Mouse (Mus musculus) forebrain, embryonic 12.5 days (tissue): ENCODE data around the gene Dync1h1. TPM values are rescaled to one million over a fixed set of nuclear protein-coding genes. Genes with fewer than 3 reads are reported as not detected.

Source experiments
- ATAC-seq: fragments of 200-750 bp; cut with Nextera tagmentation; 2 replicates; pipeline ENCODE4 v1.8.0; 2017; ENCODE audit warnings: moderate TSS enrichment; ENCODE audit not compliant: low FRiP score
- H3K27ac ChIP-seq: fragments of 300-500 bp; sonication (generic); 2 replicates; pipeline ENCODE4 v1.5.1; 2016; ENCODE audit warnings: mild to moderate bottlenecking
- H3K27me3 ChIP-seq: fragments of 300-500 bp; sonication (generic); 2 replicates; pipeline ENCODE4 v1.6.1; 2016; ENCODE audit warnings: mild to moderate bottlenecking
- H3K36me3 ChIP-seq: fragments of 300-500 bp; sonication (generic); replicated peaks from 2 replicates; pipeline ENCODE4 v1.6.1; 2016; ENCODE audit warnings: mild to moderate bottlenecking
- H3K4me1 ChIP-seq: fragments of 300-500 bp; sonication (generic); 2 replicates; pipeline ENCODE4 v1.6.1; 2016
- H3K4me2 ChIP-seq: fragments of 300-500 bp; sonication (generic); 2 replicates; pipeline ENCODE4 v1.6.1; 2016; ENCODE audit warnings: mild to moderate bottlenecking, moderate library complexity
- H3K4me3 ChIP-seq: fragments of 300-500 bp; sonication (generic); replicated peaks from 2 replicates; pipeline ENCODE4 v1.5.1; 2016; ENCODE audit warnings: mild to moderate bottlenecking
- H3K9ac ChIP-seq: fragments of 300-500 bp; sonication (generic); 2 replicates; pipeline ENCODE4 v1.6.1; 2016; ENCODE audit warnings: mild to moderate bottlenecking
- H3K9me3 ChIP-seq: fragments of 300-500 bp; sonication (generic); 2 replicates; pipeline ENCODE4 v1.6.1; 2016
- WGBS: fragments of 180-500 bp; shearing (Covaris S2); methylation state at CpG from one replicate; pipeline ENCODE4 v1.1.7; 2016; 5-methylcytosine and 5-hydroxymethylcytosine counted together
- polyA plus RNA-seq: library from polyadenylated mRNA; unstranded; fragments of >200 nt; fragmentation: Nextera tagmentation; extraction: Ambion mirVana; gene quantifications from 2 replicates; pipeline ENCODE4 v1.2.1, GENCODE M21; 2016

Gene Dync1h1
- polyA plus RNA-seq, 1 experiment from 2014 or later = 98.8 TPM

- Histone ChIP-seq H3K4me1 (no peaks in the 10 kb centered on the region), H3K36me3 (peaks cover 47% of the 10 kb centered on the region)
Measured at GRCm38 (mm10) chr12:110610713-110611112, 9.5 kb downstream of the Dync1h1 start.

GRCm38 (mm10) chr12:110630056-110630455 is 28.8 kb downstream of the Dync1h1 start:
- 95% methylated on average over 11 of the region's 11 CpGs for WGBS
- no peaks in the 10 kb centered on the region for H3K4me1 ChIP-seq
- H3K9me3 ChIP-seq = no peaks in the 10 kb centered on the region
- H3K27ac ChIP-seq = no peak overlapping the region
- no peak overlapping the region for H3K4me3 ChIP-seq
- H3K36me3 ChIP-seq = peaks cover 100% of the 10 kb centered on the region
- H3K27me3 ChIP-seq = no peaks in the 10 kb centered on the region
- ATAC-seq = no peak
- no peak overlapping the region for H3K4me2 ChIP-seq
- H3K9ac ChIP-seq = no peak overlapping the region

More at GRCm38 (mm10) chr12:110610713-110611112, 9.5 kb downstream of the Dync1h1 start:
- no peak overlapping the region for H3K4me2 ChIP-seq
- H3K9me3 ChIP-seq = no peaks in the 10 kb centered on the region
- H3K9ac ChIP-seq = no peak overlapping the region
- ATAC-seq = no peak
- no peaks in the 10 kb centered on the region for H3K27me3 ChIP-seq
- no peak overlapping the region for H3K27ac ChIP-seq
- H3K4me3 ChIP-seq = no peak overlapping the region
- WGBS = 88% methylated on average over 2 of the region's 2 CpGs

DNA sequence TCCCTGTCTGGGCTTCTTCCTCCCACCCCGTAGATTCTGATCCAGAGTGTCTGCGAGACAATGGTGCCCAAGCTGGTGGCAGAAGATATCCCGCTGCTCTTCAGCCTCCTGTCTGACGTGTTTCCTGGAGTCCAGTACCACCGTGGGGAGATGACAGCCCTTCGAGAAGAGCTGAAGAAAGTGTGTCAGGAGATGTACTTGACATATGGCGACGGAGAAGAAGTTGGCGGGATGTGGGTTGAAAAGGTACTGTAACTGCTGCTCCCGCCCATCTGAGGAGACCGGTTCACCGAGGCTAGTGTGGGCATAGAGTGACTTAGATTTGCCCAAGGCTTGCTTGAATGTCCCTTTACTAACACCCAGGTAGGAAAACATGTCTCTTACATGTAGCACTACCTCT is 35.0 kb downstream of the Dync1h1 start:
- no peak for ATAC-seq
- no peak overlapping the region for H3K27ac ChIP-seq
- H3K9ac ChIP-seq = no peak overlapping the region
- H3K27me3 ChIP-seq = no peaks in the 10 kb centered on the region
- no peaks in the 10 kb centered on the region for H3K9me3 ChIP-seq
- no peaks in the 10 kb centered on the region for H3K4me1 ChIP-seq
- no peak overlapping the region for H3K4me3 ChIP-seq
- no peak overlapping the region for H3K4me2 ChIP-seq
- peaks cover 100% of the 10 kb centered on the region for H3K36me3 ChIP-seq
- 96% methylated on average over 12 of the region's 12 CpGs for WGBS

DNA sequence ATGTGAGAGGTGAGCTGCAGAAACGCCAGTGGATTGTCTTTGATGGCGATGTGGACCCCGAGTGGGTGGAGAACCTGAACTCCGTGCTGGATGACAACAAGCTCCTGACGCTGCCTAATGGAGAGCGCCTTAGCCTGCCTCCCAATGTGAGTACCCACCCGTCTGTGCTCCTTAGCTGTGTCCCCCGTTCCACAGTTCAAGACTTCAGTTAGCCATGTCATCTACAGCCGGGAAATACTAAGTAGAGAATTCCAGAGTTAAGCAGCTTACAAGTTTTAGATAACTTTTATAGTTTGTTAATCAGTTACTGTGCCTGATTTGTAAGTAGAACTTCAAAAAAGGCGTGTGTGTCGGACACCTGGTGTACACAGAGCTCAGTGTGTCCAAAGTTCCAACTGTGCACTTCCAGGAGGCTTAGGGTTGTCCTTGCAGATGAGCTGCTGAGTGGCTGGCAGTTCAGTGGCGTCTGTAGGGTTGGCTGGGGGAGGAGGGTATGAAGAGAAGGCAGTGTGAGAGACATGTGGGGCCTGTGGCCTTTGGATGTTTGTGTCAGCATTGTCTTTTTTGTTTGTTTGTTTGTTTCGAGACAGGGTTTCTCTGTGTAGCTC is 36.4 kb downstream of the Dync1h1 start:
- Histone ChIP-seq H3K9ac (no peak overlapping the region), H3K4me2 (no peak overlapping the region), H3K27me3 (no peaks in the 10 kb centered on the region), H3K4me1 (no peaks in the 10 kb centered on the region), H3K4me3 (no peak overlapping the region), H3K36me3 (peaks cover 100% of the 10 kb centered on the region), H3K27ac (no peak overlapping the region), H3K9me3 (no peaks in the 10 kb centered on the region)
- WGBS = 93% methylated on average over 13 of the region's 13 CpGs
- no peak for ATAC-seq

DNA sequence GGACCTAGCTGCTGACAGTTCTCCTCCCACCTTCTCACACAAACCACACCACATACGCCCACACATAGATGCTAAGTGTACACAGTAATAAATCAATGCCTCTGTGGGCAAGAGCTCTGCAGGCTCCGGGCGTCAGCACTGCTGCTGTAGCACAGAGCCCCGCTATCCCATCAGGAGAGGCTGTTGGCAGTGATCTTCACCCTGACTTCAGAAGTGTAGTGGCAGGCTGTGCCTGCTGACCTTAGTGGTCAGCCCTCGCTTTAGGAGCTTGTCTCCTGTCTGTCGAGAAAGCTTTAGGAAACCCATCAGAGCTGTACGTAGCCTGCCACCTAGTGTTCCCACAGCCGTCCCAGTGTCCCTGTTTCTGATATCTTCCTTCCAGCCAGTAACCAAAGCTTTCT is 49.0 kb downstream of the Dync1h1 start:
- H3K27ac ChIP-seq = no peak overlapping the region
- H3K4me1 ChIP-seq = no peaks in the 10 kb centered on the region
- WGBS = 88% methylated on average over 8 of the region's 8 CpGs
- H3K9me3 ChIP-seq = no peaks in the 10 kb centered on the region
- no peak overlapping the region for H3K9ac ChIP-seq
- H3K36me3 ChIP-seq = peaks cover 96% of the 10 kb centered on the region
- H3K27me3 ChIP-seq = no peaks in the 10 kb centered on the region
- H3K4me3 ChIP-seq = no peak overlapping the region
- H3K4me2 ChIP-seq = no peak overlapping the region
- ATAC-seq = no peak

- 98% methylated on average over 17 of the region's 17 CpGs for WGBS
- no peak for ATAC-seq
- peaks cover 96% of the 10 kb centered on the region for H3K36me3 ChIP-seq
Measured at GRCm38 (mm10) chr12:110651464-110651863, 50.2 kb downstream of the Dync1h1 start.

DNA sequence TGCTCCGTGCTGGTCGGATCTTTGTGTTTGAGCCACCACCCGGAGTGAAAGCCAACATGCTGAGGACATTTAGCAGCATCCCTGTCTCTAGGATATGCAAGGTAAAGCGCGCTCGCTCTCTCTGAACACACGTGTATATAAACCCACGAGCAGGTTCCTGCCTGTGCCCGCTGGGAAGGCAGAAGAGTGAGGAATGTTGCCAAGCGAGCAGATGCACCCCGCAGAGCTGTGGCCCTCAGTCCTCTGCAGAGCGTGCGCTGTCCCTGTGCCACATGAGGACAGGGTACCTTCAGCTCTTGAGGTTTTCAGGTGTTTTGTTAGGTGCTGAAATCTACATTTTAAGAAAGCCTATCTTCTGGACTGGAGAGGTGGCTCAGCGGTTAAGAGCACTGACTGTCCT is 60.5 kb downstream of the Dync1h1 start:
- whole genome bisulfite sequencing = 95% methylated on average over 14 of the region's 14 CpGs
- Histone ChIP-seq H3K9ac (no peak overlapping the region), H3K27ac (no peak overlapping the region), H3K36me3 (peaks cover 99% of the 10 kb centered on the region), H3K4me2 (no peak overlapping the region), H3K4me3 (no peak overlapping the region), H3K27me3 (no peaks in the 10 kb centered on the region), H3K9me3 (no peaks in the 10 kb centered on the region), H3K4me1 (no peaks in the 10 kb centered on the region)
- ATAC-seq = no peak

More at GRCm38 (mm10) chr12:110651464-110651863, 50.2 kb downstream of the Dync1h1 start:
- H3K9ac ChIP-seq = no peak overlapping the region
- no peaks in the 10 kb centered on the region for H3K4me1 ChIP-seq
- no peak overlapping the region for H3K4me3 ChIP-seq
- H3K4me2 ChIP-seq = no peak overlapping the region
- no peaks in the 10 kb centered on the region for H3K27me3 ChIP-seq
- no peaks in the 10 kb centered on the region for H3K9me3 ChIP-seq
- H3K27ac ChIP-seq = no peak overlapping the region

DNA sequence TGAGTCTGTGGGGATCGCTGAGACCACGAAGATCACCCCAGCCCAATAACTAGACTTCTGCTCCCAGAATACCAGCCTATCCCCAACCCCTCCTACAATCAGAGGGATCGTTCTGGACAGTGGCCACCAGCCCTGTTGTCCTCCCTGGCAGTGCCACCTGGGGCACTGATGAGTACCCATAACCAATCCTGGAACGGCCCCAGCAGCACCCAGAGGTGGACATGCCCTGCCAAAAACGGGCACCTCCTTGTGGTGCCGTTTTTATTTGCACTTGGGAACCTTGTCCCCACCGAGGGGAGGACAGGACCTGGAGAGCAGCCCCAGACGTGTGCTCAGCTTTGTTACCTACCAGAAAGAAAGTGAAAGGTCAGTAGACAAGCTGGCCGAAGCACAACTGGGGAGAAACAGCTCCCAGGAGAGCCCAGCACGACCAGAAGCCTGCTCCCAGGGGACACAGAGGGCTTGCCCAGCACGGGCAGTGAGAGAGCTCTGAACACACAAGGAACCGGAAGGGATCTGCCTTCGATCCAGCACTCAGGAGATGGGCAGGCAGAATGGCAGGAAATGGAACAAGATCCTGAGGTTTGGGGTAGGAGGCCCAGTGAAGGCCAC is 66.3 kb downstream of the Dync1h1 start:
- no peaks in the 10 kb centered on the region for H3K27me3 ChIP-seq
- H3K27ac ChIP-seq = no peak overlapping the region
- no peak for ATAC-seq
- H3K4me3 ChIP-seq = no peak overlapping the region
- H3K36me3 ChIP-seq = peaks cover 81% of the 10 kb centered on the region
- 88% methylated on average over 13 of the region's 13 CpGs for WGBS
- H3K4me1 ChIP-seq = no peaks in the 10 kb centered on the region
- H3K4me2 ChIP-seq = no peak overlapping the region
- no peaks in the 10 kb centered on the region for H3K9me3 ChIP-seq
- no peak overlapping the region for H3K9ac ChIP-seq

DNA sequence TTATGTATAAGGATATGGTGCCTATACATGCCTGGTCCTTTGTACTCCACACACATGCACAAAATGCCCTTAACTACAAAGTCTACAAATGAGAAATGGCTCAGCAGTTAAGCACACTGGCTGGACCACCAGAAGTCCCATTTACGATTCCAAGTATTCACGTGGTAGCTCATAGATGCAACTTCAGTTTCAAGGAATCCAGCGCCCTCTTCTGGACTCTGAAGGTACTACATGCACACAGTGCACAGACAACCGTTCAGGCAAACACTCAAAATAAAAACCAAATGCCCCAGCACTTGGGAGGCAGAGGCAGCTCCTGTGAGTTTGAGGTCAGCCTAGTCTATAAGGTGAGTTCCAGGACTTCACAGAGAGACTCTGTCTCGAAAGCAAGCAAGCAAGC is 73.0 kb downstream of the Dync1h1 start:
- WGBS = 48% methylated on average over 5 of the region's 5 CpGs
- H3K4me1 ChIP-seq = no peaks in the 10 kb centered on the region
- no peak for ATAC-seq
- no peak overlapping the region for H3K4me3 ChIP-seq
- H3K27me3 ChIP-seq = no peaks in the 10 kb centered on the region
- H3K36me3 ChIP-seq = peaks cover 14% of the 10 kb centered on the region
- no peak overlapping the region for H3K27ac ChIP-seq
- H3K9ac ChIP-seq = no peak overlapping the region
- no peaks in the 10 kb centered on the region for H3K9me3 ChIP-seq
- H3K4me2 ChIP-seq = no peak overlapping the region

GRCm38 (mm10) chr12:110681191-110681590 is 79.9 kb downstream of the Dync1h1 start:
- ATAC-seq = no peak
- 70% methylated on average over 7 of the region's 7 CpGs for WGBS
- Histone ChIP-seq H3K36me3 (peaks cover 9% of the 10 kb centered on the region; the same call in 1 of the 2 replicates), H3K9me3 (no peaks in the 10 kb centered on the region), H3K4me2 (no peak overlapping the region), H3K4me3 (no peak overlapping the region), H3K27me3 (no peaks in the 10 kb centered on the region), H3K4me1 (no peaks in the 10 kb centered on the region), H3K9ac (no peak overlapping the region), H3K27ac (no peak overlapping the region)

DNA sequence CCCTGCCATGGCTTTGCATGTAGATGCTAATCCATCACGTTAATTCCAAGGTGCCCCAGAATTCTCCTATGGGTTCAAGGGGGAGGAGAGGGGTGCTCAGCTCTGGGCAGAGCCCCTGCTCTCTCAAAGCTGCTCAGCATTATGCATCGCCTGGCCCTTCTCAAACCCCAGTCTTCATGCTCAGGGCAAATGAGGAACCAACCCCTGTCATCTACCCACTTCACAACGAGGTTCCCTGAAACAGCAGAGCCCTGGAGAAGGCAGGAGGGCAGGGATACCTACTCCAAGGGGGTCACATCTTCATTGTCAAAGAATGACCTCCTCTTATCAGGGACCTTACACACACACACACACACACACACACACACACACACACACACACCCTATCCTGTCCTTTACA is 80.6 kb downstream of the Dync1h1 start:
- Histone ChIP-seq H3K27me3 (no peaks in the 10 kb centered on the region), H3K4me3 (no peak overlapping the region), H3K4me1 (no peaks in the 10 kb centered on the region), H3K9ac (no peak overlapping the region), H3K4me2 (no peak overlapping the region), H3K9me3 (no peaks in the 10 kb centered on the region), H3K27ac (no peak overlapping the region), H3K36me3 (peaks cover 15% of the 10 kb centered on the region)
- 57% methylated on average over 3 of the region's 3 CpGs for WGBS
- no peak for ATAC-seq

DNA sequence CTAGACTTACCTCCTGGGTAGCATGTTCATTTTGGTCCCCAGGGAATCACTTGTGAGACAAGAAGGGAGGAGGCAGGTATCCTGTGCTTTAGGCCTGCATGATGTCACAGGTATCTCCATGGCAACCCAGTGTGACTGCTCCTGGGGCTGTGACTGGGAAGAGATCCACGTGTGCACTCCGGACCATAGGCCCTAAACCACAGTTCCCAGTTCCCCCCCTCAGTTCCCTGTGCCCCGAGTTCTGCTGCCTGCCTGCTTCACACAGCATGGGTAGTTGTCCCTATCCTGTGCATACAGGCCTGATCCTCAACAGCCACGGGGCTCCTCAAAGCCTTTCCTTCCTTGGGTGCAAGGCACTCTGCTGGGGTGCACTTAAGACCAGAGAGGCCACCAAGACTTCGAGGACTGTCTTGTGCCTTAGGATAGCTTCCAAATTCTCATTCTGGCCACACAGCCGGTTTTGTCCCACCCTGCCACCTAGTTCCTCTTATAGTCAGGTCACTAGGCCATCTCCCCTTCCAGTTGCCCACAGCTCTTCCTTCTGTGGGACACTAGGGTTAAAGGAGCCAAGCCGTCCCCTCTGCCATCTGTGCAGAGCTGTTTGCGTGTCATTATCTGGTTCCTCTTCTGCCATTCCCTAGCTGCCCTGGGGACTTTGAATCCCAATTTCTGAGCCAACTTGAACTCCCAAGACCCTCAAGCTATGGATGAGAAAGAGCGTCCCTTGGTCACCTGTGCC is 81.5 kb downstream of the Dync1h1 start, which contains the start of gene 1700001K19Rik:
Gene 1700001K19Rik, minus strand, starts transcription at position 59 of the 739 bp plus-strand sequence.
- Histone ChIP-seq H3K27me3 (no peaks in the 10 kb centered on the region), H3K27ac (no peak within 1 kb of the TSS), H3K9ac (no peak within 1 kb of the TSS), H3K9me3 (no peaks in the 10 kb centered on the region), H3K4me3 (no peak within 1 kb of the TSS), H3K36me3 (peaks cover 22% of the 10 kb centered on the region), H3K4me2 (no peak within 1 kb of the TSS), H3K4me1 (no peaks in the 10 kb centered on the region)
- 82% methylated on average over 9 of the region's 9 CpGs for WGBS
- ATAC-seq = no peak
